Mouse (Mus musculus) bone marrow, adult 2 months (tissue): Measurements from ENCODE around the gene Ppard. TPM values are rescaled to one million over a fixed set of nuclear protein-coding genes. Genes with fewer than 3 reads are reported as not detected.
"Not testable (repeated sequence)": the region's sequence is repeated elsewhere in the genome, so short reads cannot be mapped to it uniquely, and the experiment has no call there.

Experiments
- H3K27ac ChIP-seq: fragments of 200-500 bp; 2 replicates; pipeline ENCODE4 v1.5.1; 2012; ENCODE audit warnings: low read depth, mild to moderate bottlenecking, control low read depth, inconsistent platforms, low read length; ENCODE audit not compliant: control insufficient read depth, poor library complexity, insufficient read depth
- H3K4me1 ChIP-seq: fragments of 200-500 bp; 2 replicates; pipeline ENCODE4 v1.6.1; 2011; ENCODE audit warnings: low read length; ENCODE audit not compliant: control insufficient read depth, insufficient read depth
- H3K4me3 ChIP-seq: fragments of 200-500 bp; replicated peaks from 2 replicates; pipeline ENCODE3; 2011; ENCODE audit warnings: mild to moderate bottlenecking, low read depth, low read length, control low read depth; ENCODE audit not compliant: control insufficient read depth
- CTCF ChIP-seq: fragments of 200-500 bp; IDR thresholded peaks from 2 replicates; pipeline ENCODE4 v1.5.1; 2011; ENCODE audit warnings: low read length, control low read depth; ENCODE audit not compliant: control insufficient read depth, insufficient read depth
- POLR2A ChIP-seq: fragments of 200-500 bp; IDR thresholded peaks from 2 replicates; pipeline ENCODE4 v1.6.1; 2011; ENCODE audit warnings: low read depth, mild to moderate bottlenecking, control low read depth, low read length, borderline replicate concordance; ENCODE audit not compliant: control insufficient read depth
- WGBS: fragments of 180-500 bp; shearing (Covaris S2); methylation state at CpG from one replicate; pipeline ENCODE4 v1.1.7; 2018; 5-methylcytosine and 5-hydroxymethylcytosine counted together
- polyA plus RNA-seq: library from polyadenylated mRNA; stranded (reverse); fragments of >200 nt; gene quantifications from 2 replicates; pipeline ENCODE4 v1.2.4, GENCODE M21; 2011; ENCODE audit warnings: low replicate concordance; ENCODE audit not compliant: missing spikeins, insufficient read depth, insufficient read length

Ppard gene
- polyA plus RNA-seq, 1 experiment: 13.2 TPM

DNA sequence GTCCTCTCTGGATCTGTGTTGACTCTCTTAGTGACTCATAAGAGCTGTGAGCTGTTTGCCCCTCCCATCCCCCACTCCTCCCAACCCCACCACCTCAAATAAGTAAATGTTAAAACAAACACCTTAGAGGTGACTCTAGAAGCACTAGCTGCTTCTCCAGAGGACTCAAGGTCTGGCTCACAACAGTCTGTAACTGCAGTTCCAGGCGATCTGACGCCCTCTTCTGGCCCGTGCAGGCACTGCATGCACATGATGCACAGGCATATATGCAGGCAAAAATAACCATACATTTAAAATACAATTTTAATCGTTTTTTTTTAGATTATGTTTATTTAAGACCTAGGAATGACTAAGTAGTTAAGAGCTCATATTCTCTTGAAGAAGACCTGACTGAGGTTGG is 19.3 kb upstream of the Ppard start:
- Histone ChIP-seq H3K4me3 (no peak overlapping the region), H3K27ac (no peak overlapping the region), H3K4me1 (peaks cover 9% of the 10 kb centered on the region)
- no peak for TF ChIP-seq POLR2A
- peak; percentile 69 for TF ChIP-seq CTCF
- 41% methylated on average over 4 of the region's 4 CpGs for WGBS

DNA sequence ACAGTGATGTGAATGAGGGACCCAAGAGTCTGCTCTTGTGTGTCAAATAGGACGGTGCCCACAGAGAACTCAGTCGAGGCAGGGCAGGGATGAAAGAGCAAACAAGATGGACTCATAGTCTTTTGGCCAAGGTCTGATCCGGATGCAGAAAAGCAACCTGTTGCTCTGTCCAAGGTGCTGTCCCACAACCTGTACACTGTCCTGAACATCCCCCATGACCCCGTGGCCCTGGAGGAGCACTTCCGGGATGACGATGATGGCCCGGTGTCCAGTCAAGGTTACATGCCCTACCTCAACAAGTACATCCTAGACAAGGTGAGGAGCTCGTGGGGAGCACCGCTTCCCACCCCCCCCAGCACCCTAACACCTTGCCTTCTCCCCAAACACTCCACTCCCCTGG is 15.7 kb upstream of the Ppard start:
- H3K4me3 ChIP-seq: no peak overlapping the region
- whole genome bisulfite sequencing: 71% methylated on average over 9 of the region's 9 CpGs
- H3K4me1 ChIP-seq: peaks cover 2% of the 10 kb centered on the region
- no peak overlapping the region; the same call in 1 of the 2 replicates for H3K27ac ChIP-seq
- TF ChIP-seq CTCF (no peak), POLR2A (no peak)

- peak overlapping the region; percentile 86 for H3K27ac ChIP-seq
- peaks cover 2% of the 10 kb centered on the region; the same call in 1 of the 2 replicates for H3K4me1 ChIP-seq
- WGBS: 2% methylated on average over 23 of the region's 23 CpGs
- peak overlapping the region; percentile 8 for H3K4me3 ChIP-seq
- no peak for TF ChIP-seq CTCF
- no peak for TF ChIP-seq POLR2A
These were observed 14.5 kb upstream of the Ppard start for GRCm38 (mm10) chr17:28217721-28218649.

DNA sequence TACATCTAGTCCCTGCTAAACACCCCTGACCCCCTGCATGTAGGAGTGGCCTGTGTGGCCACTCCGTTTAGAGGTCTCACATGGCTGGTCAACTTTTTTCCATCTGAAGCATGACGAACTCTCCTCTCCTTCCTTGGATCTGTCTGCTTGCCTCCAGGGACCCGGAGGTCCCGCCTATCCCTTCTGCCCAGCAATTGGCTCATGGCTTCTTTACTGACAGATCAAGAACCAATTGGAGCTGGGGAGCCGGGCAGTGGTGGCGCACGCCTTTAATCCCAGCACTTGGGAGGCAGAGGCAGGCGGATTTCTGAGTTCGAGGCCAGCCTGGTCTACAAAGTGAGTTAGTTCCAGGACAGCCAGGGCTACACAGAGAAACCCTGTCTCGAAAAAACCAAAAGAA is 10.0 kb upstream of the Ppard start:
- H3K4me1 ChIP-seq, H3K27ac ChIP-seq, H3K4me3 ChIP-seq: not testable (repeated sequence)
- 84% methylated on average over 10 of the region's 10 CpGs for WGBS

- peak overlapping the region; percentile 38 for H3K4me3 ChIP-seq
- H3K27ac ChIP-seq: peak overlapping the region; percentile 63
- WGBS: 5% methylated on average over 46 of the region's 46 CpGs
- H3K4me1 ChIP-seq: no peaks in the 10 kb centered on the region; the same call in 1 of the 2 replicates
- TF ChIP-seq CTCF (no peak), POLR2A (peak; percentile 62; the same call in 1 of the 2 replicates)
These were observed 8.7 kb upstream of the Ppard start for GRCm38 (mm10) chr17:28223561-28224391.

- H3K4me1 ChIP-seq: no peaks in the 10 kb centered on the region; the same call in 1 of the 2 replicates
- H3K4me3 ChIP-seq: no peak overlapping the region
- H3K27ac ChIP-seq: no peak overlapping the region
- 87% methylated on average over 10 of the region's 10 CpGs for whole genome bisulfite sequencing
- no peak for TF ChIP-seq CTCF
- TF ChIP-seq POLR2A: no peak
These were observed 7.9 kb upstream of the Ppard start for GRCm38 (mm10) chr17:28224615-28225014.

DNA sequence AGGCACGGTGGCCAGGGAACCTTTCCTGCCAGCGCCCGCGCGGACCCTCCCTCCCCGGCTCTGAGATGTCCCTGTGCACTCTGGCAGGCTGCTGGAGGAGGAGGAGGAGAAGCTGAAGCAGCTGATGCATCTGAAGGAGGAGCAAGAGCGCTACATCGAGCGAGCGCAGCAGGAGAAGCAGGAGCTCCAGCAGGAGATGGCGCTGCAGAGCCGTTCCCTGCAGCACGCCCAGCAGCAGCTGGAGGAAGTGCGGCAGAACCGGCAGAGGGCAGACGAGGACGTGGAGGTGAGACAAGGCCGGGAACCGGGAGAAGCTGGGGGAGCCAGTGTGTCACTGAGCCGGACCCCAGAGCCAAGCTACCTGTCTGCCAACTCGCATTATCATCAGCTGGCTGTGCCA is 6.5 kb upstream of the Ppard start:
- H3K4me1 ChIP-seq: no peaks in the 10 kb centered on the region; the same call in 1 of the 2 replicates
- no peak overlapping the region for H3K27ac ChIP-seq
- TF ChIP-seq CTCF (peak; percentile 98), POLR2A (peak; percentile 57; the same call in 1 of the 2 replicates)
- WGBS: 17% methylated on average over 21 of the region's 21 CpGs
- no peak overlapping the region for H3K4me3 ChIP-seq

GRCm38 (mm10) chr17:28230486-28230885 is 2.0 kb upstream of the Ppard start:
- Histone ChIP-seq H3K27ac (no peak overlapping the region), H3K4me1 (no peaks in the 10 kb centered on the region; the same call in 1 of the 2 replicates), H3K4me3 (no peak overlapping the region)
- TF ChIP-seq CTCF (no peak), POLR2A (no peak)
- 83% methylated on average over 6 of the region's 6 CpGs for WGBS
